Mouse (Mus musculus): ENCODE results near the gene Mcm10. TPM values are rescaled to one million over a fixed set of nuclear protein-coding genes. Genes with fewer than 3 reads are reported as not detected.

Mcm10 gene
- polyA plus RNA-seq, 1 experiment from 2014 or later: 43.5 TPM

DNA sequence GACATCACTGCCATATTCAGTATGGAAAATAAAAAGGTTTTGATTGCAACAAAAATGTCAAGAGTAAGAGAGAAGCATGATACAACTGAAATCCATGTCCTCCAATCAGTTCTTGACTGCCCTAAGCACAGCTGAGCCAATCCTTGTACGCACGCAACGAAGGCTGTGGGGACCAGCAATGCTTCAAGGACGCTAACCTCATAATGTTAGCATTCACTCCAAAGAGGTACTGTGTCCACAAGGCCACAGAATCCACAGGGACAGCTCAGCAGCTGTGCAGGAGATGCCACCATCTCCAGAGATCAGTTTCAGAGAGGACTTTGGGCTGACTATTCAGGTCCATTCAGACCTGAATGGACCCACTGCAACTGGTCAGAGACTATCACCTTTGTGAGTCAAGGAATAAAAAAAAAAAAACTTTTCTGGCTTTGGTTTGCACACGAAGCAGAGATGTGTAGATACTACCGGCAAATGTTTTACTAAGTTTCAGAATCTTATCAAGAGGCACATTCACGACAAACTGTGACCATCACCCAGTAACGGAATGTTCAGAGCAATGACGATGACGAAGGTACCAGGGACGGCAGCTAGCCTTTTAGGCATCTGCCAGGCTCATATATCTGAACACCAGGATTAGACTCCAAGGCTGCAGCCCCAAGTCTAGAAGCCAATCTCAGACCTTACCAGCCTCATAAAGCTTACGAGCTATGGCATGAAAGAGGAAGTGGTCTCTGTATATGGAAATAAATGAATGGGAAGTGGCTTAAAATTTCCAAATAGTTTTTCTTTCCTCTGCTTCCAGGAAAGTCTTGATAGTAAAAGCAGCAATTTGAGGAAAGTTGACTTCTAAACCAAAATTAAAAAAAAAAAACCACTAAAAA is 27.9 kb upstream of the Mcm10 start:
- DNase-seq (ENCODE audit: low spot score): no peak
- no peaks in the 10 kb centered on the region for H3K9me3 ChIP-seq
- H3K4me1 ChIP-seq: peaks cover 25% of the 10 kb centered on the region; the same call in 1 of the 2 replicates
- 81% methylated on average over 12 of the region's 12 CpGs for WGBS
- no peak overlapping the region for H3K4me3 ChIP-seq
- H3K27ac ChIP-seq: no peak overlapping the region
- H3K27me3 ChIP-seq (ENCODE audit: insufficient read depth, poor library complexity, severe bottlenecking): no peaks in the 10 kb centered on the region
- H3K36me3 ChIP-seq: no peaks in the 10 kb centered on the region

- Histone ChIP-seq H3K27ac (no peak overlapping the region), H3K27me3 (ENCODE audit: insufficient read depth, poor library complexity, severe bottlenecking) (no peaks in the 10 kb centered on the region), H3K9me3 (no peaks in the 10 kb centered on the region), H3K36me3 (no peaks in the 10 kb centered on the region), H3K4me1 (peaks cover 17% of the 10 kb centered on the region; the same call in 1 of the 2 replicates), H3K4me3 (no peak overlapping the region)
- WGBS: 80% methylated on average over 13 of the region's 13 CpGs
- no peak for DNase-seq (ENCODE audit: low spot score)
Observed at GRCm38 (mm10) chr2:5039350-5040170, 27.0 kb upstream of the Mcm10 start.

DNA sequence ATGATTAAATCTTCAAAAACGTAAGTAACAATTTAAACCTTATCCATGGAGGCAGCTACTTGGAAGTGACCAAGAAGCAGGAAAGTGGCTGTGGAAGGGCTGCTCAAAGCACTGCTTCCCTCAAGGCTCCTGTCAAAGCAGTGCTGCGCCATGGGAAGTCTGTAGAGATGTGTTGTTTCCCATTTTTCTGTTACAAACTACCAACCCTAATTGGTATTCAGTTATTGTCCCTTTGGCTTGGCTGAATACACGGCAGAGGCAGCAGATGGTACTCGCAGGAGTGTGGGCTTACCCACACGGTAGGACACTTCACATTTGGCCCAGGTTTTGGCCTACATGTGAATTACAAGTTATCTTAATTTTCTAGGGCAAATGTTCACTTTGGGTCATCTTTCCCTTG is 25.7 kb upstream of the Mcm10 start:
- no peak for DNase-seq (ENCODE audit: low spot score)
- Histone ChIP-seq H3K27me3 (ENCODE audit: insufficient read depth, poor library complexity, severe bottlenecking) (no peaks in the 10 kb centered on the region), H3K27ac (no peak overlapping the region), H3K9me3 (no peaks in the 10 kb centered on the region), H3K4me1 (peaks cover 9% of the 10 kb centered on the region; the same call in 1 of the 2 replicates), H3K36me3 (no peaks in the 10 kb centered on the region), H3K4me3 (no peak overlapping the region)
- 83% methylated on average over 5 of the region's 5 CpGs for WGBS

GRCm38 (mm10) chr2:5037390-5037789 is 24.8 kb upstream of the Mcm10 start:
- H3K9me3 ChIP-seq: no peaks in the 10 kb centered on the region
- no peaks in the 10 kb centered on the region; the same call in 1 of the 2 replicates for H3K4me1 ChIP-seq
- 65% methylated on average over 3 of the region's 3 CpGs for WGBS
- no peak overlapping the region for H3K27ac ChIP-seq
- no peaks in the 10 kb centered on the region for H3K36me3 ChIP-seq
- H3K27me3 ChIP-seq (ENCODE audit: insufficient read depth, poor library complexity, severe bottlenecking): no peaks in the 10 kb centered on the region
- H3K4me3 ChIP-seq: no peak overlapping the region
- no peak for DNase-seq (ENCODE audit: low spot score)

DNA sequence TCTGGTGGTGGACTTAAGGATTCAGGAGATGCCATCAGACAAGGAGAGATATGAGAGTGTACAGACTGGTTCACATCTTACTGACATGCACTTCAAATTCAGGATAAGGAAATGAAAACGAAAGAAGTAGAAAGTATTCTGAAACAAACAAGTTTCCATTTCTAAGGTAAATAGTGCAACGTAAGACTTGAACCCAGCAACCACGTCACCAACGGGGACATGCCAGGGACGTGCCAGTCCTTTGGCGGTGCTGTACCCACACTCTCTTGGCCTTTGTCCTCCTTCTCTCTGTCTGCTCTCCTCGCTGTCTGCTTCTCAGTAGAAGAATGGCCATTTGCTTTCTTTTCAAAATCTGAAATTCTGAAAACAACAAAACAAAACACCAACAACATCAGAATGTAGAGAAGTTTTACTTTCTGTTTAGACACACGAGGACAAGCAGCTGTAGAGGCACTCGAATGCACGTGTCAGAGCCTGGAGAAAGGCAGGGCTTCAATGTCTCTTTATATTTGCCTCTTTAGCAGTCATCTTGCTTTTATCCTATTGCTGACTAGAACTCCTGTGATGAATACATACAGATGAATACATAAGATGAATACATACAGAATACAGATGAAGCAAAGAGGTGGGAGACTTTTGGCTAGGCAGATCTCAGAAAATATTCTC is 24.0 kb upstream of the Mcm10 start:
- no peak for DNase-seq (ENCODE audit: low spot score)
- WGBS: 83% methylated on average over 10 of the region's 10 CpGs
- H3K27me3 ChIP-seq (ENCODE audit: insufficient read depth, poor library complexity, severe bottlenecking): no peaks in the 10 kb centered on the region

GRCm38 (mm10) chr2:5035241-5035640 is 22.6 kb upstream of the Mcm10 start:
- WGBS: 84% methylated on average over 9 of the region's 9 CpGs
- no peak for DNase-seq (ENCODE audit: low spot score)
- Histone ChIP-seq H3K9me3 (no peaks in the 10 kb centered on the region), H3K36me3 (no peaks in the 10 kb centered on the region), H3K27me3 (ENCODE audit: insufficient read depth, poor library complexity, severe bottlenecking) (no peaks in the 10 kb centered on the region), H3K4me1 (no peaks in the 10 kb centered on the region), H3K27ac (no peak overlapping the region), H3K4me3 (no peak overlapping the region)

More for the DNA sequence above, 24.0 kb upstream of the Mcm10 start:
- H3K27ac ChIP-seq: no peak overlapping the region
- no peaks in the 10 kb centered on the region for H3K9me3 ChIP-seq
- H3K4me3 ChIP-seq: no peak overlapping the region
- H3K4me1 ChIP-seq: no peaks in the 10 kb centered on the region
- no peaks in the 10 kb centered on the region for H3K36me3 ChIP-seq

DNA sequence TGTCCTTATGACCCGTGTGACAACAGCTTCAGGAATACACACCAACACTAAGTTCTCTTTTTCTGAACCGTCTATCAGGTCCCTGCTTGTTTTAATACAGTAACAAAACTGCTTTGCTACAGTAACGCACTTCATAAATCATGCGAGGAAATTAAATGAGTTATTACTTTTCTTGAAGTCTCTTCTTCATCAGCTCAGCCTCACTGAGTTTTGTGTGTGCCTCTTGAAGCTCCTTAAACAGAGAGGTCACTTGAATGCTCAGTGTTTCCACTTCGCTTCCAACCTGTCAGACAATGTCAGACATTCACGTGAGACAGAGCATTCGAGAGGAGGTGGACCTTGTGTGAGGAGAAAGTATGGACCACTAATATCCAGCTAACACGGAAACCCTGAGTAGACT is 22.2 kb upstream of the Mcm10 start:
- Histone ChIP-seq H3K4me1 (no peaks in the 10 kb centered on the region), H3K9me3 (no peaks in the 10 kb centered on the region), H3K36me3 (no peaks in the 10 kb centered on the region), H3K27me3 (ENCODE audit: insufficient read depth, poor library complexity, severe bottlenecking) (no peaks in the 10 kb centered on the region), H3K4me3 (no peak overlapping the region), H3K27ac (no peak overlapping the region)
- WGBS: 75% methylated on average over 8 of the region's 8 CpGs
- no peak for DNase-seq (ENCODE audit: low spot score)

- no peaks in the 10 kb centered on the region for H3K27me3 ChIP-seq (ENCODE audit: insufficient read depth, poor library complexity, severe bottlenecking)
- H3K27ac ChIP-seq: no peak overlapping the region
- DNase-seq (ENCODE audit: low spot score): no peak
- H3K36me3 ChIP-seq: no peaks in the 10 kb centered on the region
- no peak overlapping the region for H3K4me3 ChIP-seq
- H3K4me1 ChIP-seq: no peaks in the 10 kb centered on the region
- WGBS: 58% methylated on average over 15 of the region's 15 CpGs
- no peaks in the 10 kb centered on the region for H3K9me3 ChIP-seq
Observed at GRCm38 (mm10) chr2:5033546-5034420, 21.2 kb upstream of the Mcm10 start.

DNA sequence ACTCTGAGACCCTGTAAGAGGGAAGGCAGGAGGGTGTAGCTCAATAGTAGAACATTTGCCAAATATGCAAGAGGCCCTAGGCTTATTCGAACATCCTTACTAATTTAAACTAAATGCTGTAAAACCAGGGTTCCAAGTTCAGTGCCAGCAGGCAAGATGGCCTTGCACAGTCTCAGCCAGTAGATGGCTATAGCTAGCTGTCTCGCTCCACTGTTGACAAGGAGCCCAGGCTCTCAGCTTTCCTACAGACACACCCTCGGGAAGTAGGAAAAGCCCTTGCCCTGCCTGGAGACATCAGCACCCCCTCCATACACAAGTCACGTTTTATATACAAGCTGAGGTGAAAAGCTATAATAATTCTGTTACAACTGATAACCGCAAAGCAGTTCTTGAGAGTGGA is 20.1 kb upstream of the Mcm10 start:
- no peak overlapping the region for H3K27ac ChIP-seq
- no peaks in the 10 kb centered on the region for H3K27me3 ChIP-seq (ENCODE audit: insufficient read depth, poor library complexity, severe bottlenecking)
- 0 out of 2 replicates have a peak, but pooled peaks cover 5% of the 10 kb centered on the region for H3K4me1 ChIP-seq
- no peaks in the 10 kb centered on the region for H3K9me3 ChIP-seq
- 67% methylated on average over 5 of the region's 5 CpGs for WGBS
- no peak overlapping the region for H3K4me3 ChIP-seq
- no peaks in the 10 kb centered on the region for H3K36me3 ChIP-seq
- DNase-seq (ENCODE audit: low spot score): no peak

DNA sequence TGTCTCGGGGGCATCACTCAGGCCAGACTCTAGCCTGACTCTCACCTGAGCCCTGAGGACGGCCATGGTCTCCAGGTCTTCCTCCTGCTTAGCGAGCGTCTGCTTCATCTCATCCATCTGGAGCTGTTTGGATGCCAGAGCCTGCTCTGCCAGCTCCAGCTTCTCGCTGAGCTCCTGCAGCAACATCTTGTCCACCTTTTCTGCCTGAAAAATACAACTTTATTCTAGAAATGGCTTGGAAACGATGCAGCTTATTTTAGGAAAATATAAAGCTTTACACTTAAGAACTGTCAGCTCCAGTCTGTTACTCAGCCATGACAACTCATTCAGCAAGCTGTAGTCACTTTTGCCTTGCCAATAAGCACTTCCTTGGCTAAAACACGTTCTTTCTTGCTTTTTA is 18.6 kb upstream of the Mcm10 start:
- Histone ChIP-seq H3K36me3 (no peaks in the 10 kb centered on the region), H3K4me1 (0 out of 2 replicates have a peak, but pooled peaks cover 5% of the 10 kb centered on the region), H3K27me3 (ENCODE audit: insufficient read depth, poor library complexity, severe bottlenecking) (no peaks in the 10 kb centered on the region), H3K4me3 (no peak overlapping the region), H3K27ac (no peak overlapping the region), H3K9me3 (no peaks in the 10 kb centered on the region)
- no peak for DNase-seq (ENCODE audit: low spot score)
- 74% methylated on average over 7 of the region's 7 CpGs for WGBS

DNA sequence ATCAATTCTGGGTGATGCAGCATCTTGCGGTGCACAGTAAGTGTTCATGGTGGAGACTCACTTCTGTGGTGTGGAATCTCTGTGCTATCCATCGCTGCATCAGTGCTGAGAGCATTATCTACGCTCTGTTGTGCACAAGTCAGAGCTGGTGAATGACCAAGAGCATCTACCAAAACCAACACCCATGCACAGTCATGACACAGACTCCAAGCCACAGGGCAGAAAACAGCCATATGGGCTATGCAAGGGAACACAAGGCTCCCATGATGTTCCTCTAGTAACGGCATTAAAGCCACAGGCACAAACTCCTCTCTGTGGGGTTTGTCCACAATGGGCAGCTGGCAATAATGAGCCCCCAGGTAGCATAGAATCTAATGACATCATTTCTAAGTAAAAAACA is 17.2 kb upstream of the Mcm10 start:
- H3K27me3 ChIP-seq (ENCODE audit: insufficient read depth, poor library complexity, severe bottlenecking): no peaks in the 10 kb centered on the region
- no peaks in the 10 kb centered on the region for H3K9me3 ChIP-seq
- H3K27ac ChIP-seq: no peak overlapping the region
- no peaks in the 10 kb centered on the region for H3K36me3 ChIP-seq
- 0 out of 2 replicates have a peak, but pooled peaks cover 5% of the 10 kb centered on the region for H3K4me1 ChIP-seq
- H3K4me3 ChIP-seq: no peak overlapping the region
- 94% methylated on average over 4 of the region's 4 CpGs for WGBS
- no peak for DNase-seq (ENCODE audit: low spot score)

- 79% methylated on average over 7 of the region's 7 CpGs for WGBS
- DNase-seq (ENCODE audit: low spot score): no peak
- H3K4me3 ChIP-seq: no peak overlapping the region
- H3K4me1 ChIP-seq: peaks cover 10% of the 10 kb centered on the region; the same call in 1 of the 2 replicates
- no peaks in the 10 kb centered on the region for H3K27me3 ChIP-seq (ENCODE audit: insufficient read depth, poor library complexity, severe bottlenecking)
- H3K36me3 ChIP-seq: no peaks in the 10 kb centered on the region
- 0 out of 2 replicates have a peak overlapping the region, but pooled peaks have one; percentile 17 for H3K27ac ChIP-seq
- H3K9me3 ChIP-seq: no peaks in the 10 kb centered on the region
Observed at GRCm38 (mm10) chr2:5028047-5028446, 15.5 kb upstream of the Mcm10 start.

Data from heart, embryonic 10.5 days (tissue).